Mouse (Mus musculus) gastrocnemius, postnatal 14 days (tissue): ENCODE data around the gene Ilf2. TPM values are rescaled to one million over a fixed set of nuclear protein-coding genes. Genes with fewer than 3 reads are reported as not detected.
A peak's percentile ranks its signal among the peaks of the same experiment; 100 is the strongest.

Source experiments
- DNase-seq: peaks from one replicate; pipeline ENCODE4 v3.0.0; 2021; ENCODE audit warnings: mixed read lengths
- intact Hi-C: fragments of 180-260 bp; cut with DNase I; formaldehyde crosslinking; loops from one replicate; pipeline ENCODE4 v1.15.1; 2025; ENCODE audit warnings: low total_unique reads
- long read RNA-seq, 2 experiments: library from polyadenylated mRNA; stranded (forward); transcript quantifications; one replicate each; pipeline ENCODE4 v2.0.0; 2021
- total RNA-seq, 2 experiments: library from RNA; stranded (reverse); gene quantifications; 2 replicates each; pipeline ENCODE4 v1.2.3; 2021

Ilf2 gene
- 10 to 100 TPM; 32.6 to 35.9 TPM for total RNA-seq
- long read RNA-seq, experiment 1, transcript Ilf2-201 (14 exons, 2,027 nt): major isoform, 43 of 50 reads
- long read RNA-seq, experiment 1, partial matches to known transcripts: 3 of 50 reads
- long read RNA-seq, experiment 1, other reads (novel, unspliced or antisense): 4 of 50 reads
- long read RNA-seq, experiment 2, transcript Ilf2-201 (14 exons, 2,027 nt): major isoform, 41 of 43 reads
- long read RNA-seq, experiment 2, partial matches to known transcripts: 1 of 43 reads
- long read RNA-seq, experiment 2, other reads (novel, unspliced or antisense): 1 of 43 reads

DNA sequence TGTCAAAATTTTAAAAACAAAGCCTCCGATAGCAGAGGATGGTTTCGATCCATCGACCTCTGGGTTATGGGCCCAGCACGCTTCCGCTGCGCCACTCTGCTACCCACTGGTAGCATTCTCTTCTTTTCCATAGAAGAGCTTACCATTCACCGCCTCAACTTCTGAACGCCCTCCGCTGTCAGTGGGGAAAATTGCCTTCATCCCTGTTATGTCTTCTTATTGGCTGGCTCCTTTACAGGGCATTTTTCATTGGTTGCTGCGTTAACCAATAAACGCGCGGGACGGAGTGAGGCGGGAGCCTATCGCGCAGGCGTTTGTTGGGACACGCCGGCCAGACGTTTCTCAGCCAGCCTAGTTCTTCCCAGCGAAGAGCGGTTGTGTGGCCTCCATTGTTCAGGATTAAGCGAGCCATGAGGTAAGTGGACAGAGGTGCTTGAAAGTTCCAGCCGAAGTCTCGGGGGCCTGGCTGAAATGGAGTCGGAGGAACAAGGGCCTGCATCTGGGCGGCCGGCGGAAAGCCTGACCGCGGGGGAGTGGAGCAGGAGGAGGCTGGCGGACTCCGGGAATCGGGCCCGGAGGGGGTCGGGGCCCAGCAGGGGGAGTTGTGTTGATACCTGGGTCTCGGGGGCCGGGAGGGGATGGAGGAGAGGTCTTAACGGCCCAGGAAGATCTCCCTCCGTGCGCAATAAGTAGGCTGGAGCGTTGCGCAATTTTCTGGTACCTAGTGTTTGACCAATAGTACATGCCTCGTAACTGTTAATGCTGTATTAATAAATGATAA is at the start of gene Ilf2:
Ilf2 (plus strand) TSS at position 296 of the 781 bp plus-strand sequence.
- intact Hi-C loops: no loop called here
- peak; percentile 93 for DNase-seq

- DNase-seq: no peak
- intact Hi-C loops: no loop called here
Observed at GRCm38 (mm10) chr3:90427574-90427973, 48.4 kb upstream of the Ilf2 start.

DNA sequence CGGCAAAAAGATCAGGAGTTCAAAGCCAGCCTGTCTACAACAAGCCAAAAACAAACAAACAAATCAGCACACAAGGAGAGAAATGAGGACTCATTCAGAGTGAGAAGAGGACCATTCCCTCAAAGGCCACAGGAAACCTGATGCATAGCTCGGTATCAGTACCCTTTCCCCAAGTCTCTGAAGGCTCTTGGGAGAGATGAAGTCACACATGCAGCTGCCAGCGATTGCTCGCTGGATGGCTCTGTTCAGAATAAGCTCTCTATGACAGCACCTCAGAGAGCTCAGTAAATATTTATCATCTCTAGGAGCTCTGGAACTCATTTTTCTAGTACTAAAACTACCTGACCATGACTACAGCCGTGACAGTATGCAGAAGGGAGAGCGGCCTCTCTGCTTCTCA is 47.7 kb upstream of the Ilf2 start:
- intact Hi-C loops: no loop called here
- DNase-seq: peak; percentile 22

GRCm38 (mm10) chr3:90429576-90429975 is 46.4 kb upstream of the Ilf2 start:
- no peak for DNase-seq
- intact Hi-C loops: no loop called here

DNA sequence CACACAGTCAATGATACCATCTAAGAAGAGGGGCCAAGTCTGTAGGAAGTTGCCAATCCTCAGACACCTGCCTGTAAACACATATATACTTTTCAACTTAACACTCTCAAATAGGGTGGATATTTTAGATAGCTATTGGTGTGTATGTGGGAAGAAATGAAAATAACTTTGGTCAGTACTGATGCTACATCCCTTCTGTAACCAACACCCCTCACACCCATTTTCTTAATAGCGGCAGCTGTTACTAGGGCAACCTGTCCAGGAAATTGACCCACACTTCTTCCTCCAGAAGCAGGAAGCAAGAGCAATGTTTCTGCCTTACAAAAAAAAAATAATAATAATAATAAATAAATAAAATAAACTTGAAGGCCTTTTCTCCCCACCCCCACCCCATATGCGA is 43.6 kb upstream of the Ilf2 start:
- intact Hi-C loops: no loop called here

GRCm38 (mm10) chr3:90432811-90433219 is 43.1 kb upstream of the Ilf2 start:
- intact Hi-C loops: no loop called here
- peak; percentile 46 for DNase-seq

More for the DNA sequence above, 43.6 kb upstream of the Ilf2 start:
- no peak for DNase-seq

- intact Hi-C loops: no loop called here
- peak; percentile 99 for DNase-seq
Observed at GRCm38 (mm10) chr3:90433381-90434020, 42.4 kb upstream of the Ilf2 start, which contains the start of gene Ints3. Gene Ints3, minus strand, starts transcription at chr3:90433622.

- no peak for DNase-seq
- intact Hi-C loops: no loop called here
Observed at GRCm38 (mm10) chr3:90434073-90434730, 41.7 kb upstream of the Ilf2 start.

- intact Hi-C loops: no loop called here
- no peak for DNase-seq
Observed at GRCm38 (mm10) chr3:90437131-90437530, 38.8 kb upstream of the Ilf2 start.

DNA sequence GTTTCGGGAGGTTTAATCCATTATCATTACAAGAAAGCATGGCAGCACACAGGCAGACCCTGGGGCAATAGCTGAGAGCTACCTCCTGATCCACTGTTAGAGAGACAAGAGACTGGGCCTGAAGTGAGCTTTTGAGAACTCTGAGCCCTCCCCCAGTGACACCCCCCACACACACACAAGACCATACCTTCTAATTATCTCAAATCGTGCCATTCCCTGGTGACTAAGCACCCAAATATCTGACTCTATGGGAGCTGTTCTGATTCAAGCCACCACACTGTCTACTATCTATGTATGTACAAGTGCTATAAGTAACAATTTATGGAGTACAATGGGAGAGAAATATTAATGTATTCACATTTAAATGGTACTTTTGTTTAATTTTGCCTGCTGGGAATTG is 35.2 kb upstream of the Ilf2 start:
- DNase-seq: no peak
- intact Hi-C loops: no loop called here

GRCm38 (mm10) chr3:90443977-90444376 is 31.9 kb upstream of the Ilf2 start:
- intact Hi-C loops: no loop called here
- DNase-seq: no peak

DNA sequence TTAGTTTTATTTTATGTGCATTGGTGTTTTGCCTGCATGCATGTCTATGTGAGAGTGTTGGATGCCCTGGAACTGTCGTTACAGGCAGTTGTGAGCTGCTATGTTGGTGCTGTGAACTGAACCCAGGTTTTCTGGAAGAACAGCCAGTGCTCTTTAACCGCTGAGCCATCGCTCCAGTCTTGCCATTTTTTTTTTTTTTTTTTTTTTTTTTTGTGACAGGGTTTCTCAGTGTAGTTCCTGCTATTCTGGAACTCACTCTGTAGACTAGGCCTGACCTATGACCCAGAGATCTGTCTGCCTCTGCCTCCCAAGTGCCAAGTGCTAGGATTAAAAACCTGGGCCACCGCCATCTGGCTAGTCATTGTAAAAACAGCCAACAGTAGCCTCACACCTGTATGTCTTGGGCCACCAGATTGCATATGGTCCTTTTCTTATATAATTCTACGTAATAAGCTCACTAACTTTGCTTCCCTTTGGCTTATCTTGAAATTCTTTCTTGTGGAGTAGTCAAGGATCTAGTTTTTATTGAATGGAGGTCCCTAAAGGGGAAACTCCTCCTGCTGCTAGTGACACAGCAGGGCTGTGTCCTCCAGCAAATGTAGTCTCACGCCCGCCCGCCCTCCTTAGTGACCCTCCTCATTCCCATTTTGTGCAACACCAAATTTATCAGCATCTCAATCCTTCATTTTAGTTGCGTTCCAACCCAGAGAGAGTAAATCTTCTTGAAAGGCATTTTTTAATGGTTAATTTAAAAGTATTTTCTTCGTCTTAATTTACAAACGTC is 30.3 kb upstream of the Ilf2 start:
- no peak for DNase-seq

GRCm38 (mm10) chr3:90446389-90447122 is 29.4 kb upstream of the Ilf2 start:
- DNase-seq: peak; percentile 90
- intact Hi-C loops: no loop called here

More for the DNA sequence above, 30.3 kb upstream of the Ilf2 start:
- intact Hi-C loops: no loop called here

DNA sequence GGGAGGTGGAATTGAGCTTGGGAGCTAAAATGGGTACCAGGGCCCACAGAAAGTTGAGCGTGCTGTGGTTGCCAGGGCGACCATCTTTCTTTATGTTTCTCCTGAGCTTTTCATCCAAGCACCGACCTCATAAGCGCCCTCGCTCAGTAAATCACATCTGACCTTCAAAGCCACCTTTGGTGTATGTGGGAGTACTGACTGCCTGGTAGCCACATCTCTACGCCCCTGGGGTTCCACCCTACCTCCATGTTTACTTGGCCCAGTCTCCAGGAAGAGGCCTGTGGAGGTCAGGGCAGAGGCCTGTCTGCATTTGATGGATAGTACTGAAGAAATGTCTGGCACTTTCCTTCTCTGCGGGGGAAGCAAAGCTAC is 28.8 kb upstream of the Ilf2 start:
- intact Hi-C loops: no loop called here
- DNase-seq: no peak

GRCm38 (mm10) chr3:90448626-90449025 is 27.3 kb upstream of the Ilf2 start:
- intact Hi-C loops: no loop called here

DNA sequence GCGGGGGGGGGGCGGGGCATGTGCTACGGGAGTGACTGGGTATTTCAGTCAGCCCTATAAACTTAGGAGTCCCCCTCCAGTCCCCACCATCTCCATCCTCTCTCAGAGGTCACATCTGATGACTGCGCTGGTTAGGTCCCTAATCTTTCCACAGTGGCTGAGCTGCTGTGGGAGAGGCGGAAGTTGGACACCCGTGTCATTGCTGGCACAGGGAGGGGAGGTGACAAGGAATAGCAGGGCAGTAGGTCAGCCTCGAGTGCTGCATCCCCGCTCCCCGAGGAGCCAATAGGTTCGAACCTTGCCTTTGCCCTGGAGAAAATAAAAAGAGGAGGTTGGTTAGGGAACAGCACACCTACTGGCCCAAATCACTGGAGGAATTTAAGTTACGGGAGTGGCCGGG is 25.1 kb upstream of the Ilf2 start:
- DNase-seq: no peak
- intact Hi-C loops: no loop called here

More at GRCm38 (mm10) chr3:90448626-90449025, 27.3 kb upstream of the Ilf2 start:
- no peak for DNase-seq

DNA sequence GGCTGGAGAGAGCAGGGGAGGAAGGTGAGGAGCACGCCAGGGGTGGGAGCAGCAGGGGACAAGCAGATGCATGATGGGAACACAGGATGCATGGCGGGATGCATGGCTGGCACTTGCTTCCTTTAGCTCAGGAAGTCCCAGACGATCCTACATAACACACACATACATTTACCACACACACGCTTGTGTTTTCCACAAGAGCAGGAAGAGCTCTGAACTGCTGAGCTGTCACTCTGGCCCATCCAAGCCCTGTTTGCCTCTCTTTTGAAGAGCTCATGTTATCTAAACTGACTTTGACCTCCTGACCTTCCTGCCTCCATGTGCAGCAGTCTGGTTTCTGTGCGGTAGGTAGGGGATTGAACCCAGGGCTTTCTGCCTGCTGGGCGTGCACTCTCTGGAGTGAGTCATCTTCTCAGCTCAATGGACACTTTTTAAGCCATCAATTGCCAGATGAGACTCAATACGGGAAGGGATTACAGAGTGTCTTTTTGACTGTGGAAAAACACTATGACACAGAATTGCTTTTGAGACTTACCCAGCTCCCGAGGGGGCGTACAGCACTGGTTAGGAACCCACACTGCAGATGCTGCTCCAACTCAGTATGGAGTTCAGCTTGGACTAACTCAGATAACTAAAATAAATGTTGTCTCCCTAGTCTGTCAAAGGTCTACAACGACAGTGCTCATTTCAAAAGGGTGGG is 24.4 kb upstream of the Ilf2 start:
- intact Hi-C loops: no loop called here
- no peak for DNase-seq

DNA sequence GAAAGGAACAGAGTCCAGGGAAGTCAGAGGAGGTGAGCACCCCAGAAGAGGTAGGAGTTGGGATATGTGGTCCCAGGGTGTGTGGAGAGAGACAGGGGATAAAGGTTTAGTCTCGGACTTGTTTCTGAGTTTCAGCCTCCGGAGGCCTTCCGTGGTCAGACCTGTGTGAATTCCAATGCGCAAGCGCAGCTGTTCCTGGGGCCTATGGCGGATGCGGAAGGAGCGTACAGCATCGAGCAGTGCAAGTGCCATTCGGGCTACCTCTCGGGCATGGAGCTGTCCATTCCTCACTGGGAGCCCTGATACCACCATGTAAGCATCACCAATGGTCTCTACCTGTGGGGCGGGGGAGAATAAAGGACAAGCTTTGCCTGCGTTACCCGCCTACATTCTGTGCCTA is 21.0 kb upstream of the Ilf2 start:
- intact Hi-C loops: no loop called here
- DNase-seq: no peak
